Mouse (Mus musculus): Measurements from ENCODE around the gene Tha1. TPM values are rescaled to one million over a fixed set of nuclear protein-coding genes. Genes with fewer than 3 reads are reported as not detected.
A peak's percentile ranks its signal among the peaks of the same experiment; 100 is the strongest.
"Not testable (repeated sequence)": the region's sequence is repeated elsewhere in the genome, so short reads cannot be mapped to it uniquely, and the experiment has no call there.

Tha1 gene
- polyA plus RNA-seq, 1 experiment from 2014 or later = 2.6 TPM

- peak overlapping the region; percentile 36 for H3K4me2 ChIP-seq (ENCODE audit: low read depth, low read length)
- no peaks in the 10 kb centered on the region for H3K9me3 ChIP-seq (replicated peaks; ENCODE audit: control insufficient read depth, low read length)
- no peak overlapping the region for H3K4me3 ChIP-seq (ENCODE audit: low read depth, low read length)
- peaks cover 71% of the 10 kb centered on the region for H3K4me1 ChIP-seq (ENCODE audit: control insufficient read depth, low read depth, low read length)
- no peak overlapping the region for H3K27ac ChIP-seq (ENCODE audit: low read length)
- no peaks in the 10 kb centered on the region for H3K36me3 ChIP-seq (ENCODE audit: control insufficient read depth, insufficient read depth)
- H3K27me3 ChIP-seq (ENCODE audit: control insufficient read depth, insufficient read depth, low read depth, low read length) = no peaks in the 10 kb centered on the region
- 22% methylated on average over 13 of the region's 13 CpGs for whole genome bisulfite sequencing (ENCODE audit: insufficient replicate concordance)
- H3K9ac ChIP-seq (ENCODE audit: low read depth, low read length) = no peak overlapping the region
- ATAC-seq (ENCODE audit: low read depth) = no peak
Observed at GRCm38 (mm10) chr11:117836306-117836705, 37.0 kb downstream of the Tha1 start.

DNA sequence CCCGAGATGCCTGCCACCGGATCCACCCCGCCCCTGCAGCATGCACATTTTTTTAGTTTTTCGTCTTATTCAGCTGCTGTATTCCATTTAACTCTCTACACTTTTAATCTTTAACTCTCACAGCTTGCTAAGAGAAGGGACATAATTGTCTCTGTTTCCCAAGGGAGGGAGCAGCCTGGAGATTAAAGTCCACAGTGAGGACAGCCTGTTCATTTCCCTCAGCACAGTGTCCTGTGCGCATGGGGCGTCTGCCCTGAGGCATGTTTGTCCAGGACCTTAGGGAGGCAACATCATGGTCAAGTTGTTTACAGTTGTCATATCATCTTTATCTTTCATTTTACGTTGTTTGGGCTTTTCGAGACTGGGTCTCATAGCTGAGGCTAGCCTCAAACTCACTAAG is 39.2 kb downstream of the Tha1 start:
- Histone ChIP-seq H3K27ac (ENCODE audit: low read length) (peak overlapping the region; percentile 59), H3K4me1 (ENCODE audit: control insufficient read depth, low read depth, low read length) (peaks cover 71% of the 10 kb centered on the region), H3K9me3 (replicated peaks; ENCODE audit: control insufficient read depth, low read length) (no peaks in the 10 kb centered on the region), H3K4me2 (ENCODE audit: low read depth, low read length) (no peak overlapping the region), H3K27me3 (ENCODE audit: control insufficient read depth, insufficient read depth, low read depth, low read length) (no peaks in the 10 kb centered on the region), H3K9ac (ENCODE audit: low read depth, low read length) (no peak overlapping the region), H3K4me3 (ENCODE audit: low read depth, low read length) (no peak overlapping the region), H3K36me3 (ENCODE audit: control insufficient read depth, insufficient read depth) (no peaks in the 10 kb centered on the region)
- ATAC-seq (ENCODE audit: low read depth) = no peak
- WGBS (ENCODE audit: insufficient replicate concordance) = 74% methylated on average over 8 of the region's 8 CpGs

- ATAC-seq (ENCODE audit: low read depth); H3K9me3 ChIP-seq (replicated peaks; ENCODE audit: control insufficient read depth, low read length); H3K4me3 ChIP-seq (ENCODE audit: low read depth, low read length); H3K36me3 ChIP-seq (ENCODE audit: control insufficient read depth, insufficient read depth); H3K4me2 ChIP-seq (ENCODE audit: low read depth, low read length); H3K9ac ChIP-seq (ENCODE audit: low read depth, low read length); H3K27me3 ChIP-seq (ENCODE audit: control insufficient read depth, insufficient read depth, low read depth, low read length): not testable (repeated sequence)
- H3K4me1 ChIP-seq (ENCODE audit: control insufficient read depth, low read depth, low read length) = peaks cover 71% of the 10 kb centered on the region
- H3K27ac ChIP-seq (ENCODE audit: low read length) = peak overlapping the region; percentile 59
- WGBS (ENCODE audit: insufficient replicate concordance) = 87% methylated on average over 4 of the region's 6 CpGs
Observed at GRCm38 (mm10) chr11:117833509-117833908, 39.8 kb downstream of the Tha1 start.

- WGBS (ENCODE audit: insufficient replicate concordance) = 11% methylated on average over 28 of the region's 28 CpGs
- Histone ChIP-seq H3K4me1 (ENCODE audit: control insufficient read depth, low read depth, low read length) (peaks cover 72% of the 10 kb centered on the region), H3K9me3 (replicated peaks; ENCODE audit: control insufficient read depth, low read length) (no peaks in the 10 kb centered on the region), H3K27me3 (ENCODE audit: control insufficient read depth, insufficient read depth, low read depth, low read length) (no peaks in the 10 kb centered on the region), H3K36me3 (ENCODE audit: control insufficient read depth, insufficient read depth) (no peaks in the 10 kb centered on the region), H3K27ac (ENCODE audit: low read length) (peak overlapping the region; percentile 91), H3K4me2 (ENCODE audit: low read depth, low read length) (peak overlapping the region; percentile 85), H3K4me3 (ENCODE audit: low read depth, low read length) (peak overlapping the region; percentile 67), H3K9ac (ENCODE audit: low read depth, low read length) (peak overlapping the region; percentile 66)
- peak; percentile 74 for ATAC-seq (ENCODE audit: low read depth)
Observed at GRCm38 (mm10) chr11:117832086-117832969, 41.0 kb downstream of the Tha1 start.

- Histone ChIP-seq H3K4me3 (ENCODE audit: low read depth, low read length) (no peak overlapping the region), H3K27me3 (ENCODE audit: control insufficient read depth, insufficient read depth, low read depth, low read length) (no peaks in the 10 kb centered on the region), H3K27ac (ENCODE audit: low read length) (peak overlapping the region; percentile 91), H3K36me3 (ENCODE audit: control insufficient read depth, insufficient read depth) (no peaks in the 10 kb centered on the region), H3K4me1 (ENCODE audit: control insufficient read depth, low read depth, low read length) (peaks cover 68% of the 10 kb centered on the region), H3K9me3 (replicated peaks; ENCODE audit: control insufficient read depth, low read length) (no peaks in the 10 kb centered on the region), H3K9ac (ENCODE audit: low read depth, low read length) (peak overlapping the region; percentile 17), H3K4me2 (ENCODE audit: low read depth, low read length) (peak overlapping the region; percentile 10; the same call in 1 of the 2 replicates)
- ATAC-seq (ENCODE audit: low read depth) = peak; percentile 26
- WGBS (ENCODE audit: insufficient replicate concordance) = 28% methylated on average over 9 of the region's 9 CpGs
Observed at GRCm38 (mm10) chr11:117830401-117830800, 42.9 kb downstream of the Tha1 start.

GRCm38 (mm10) chr11:117829671-117830215 is 43.5 kb downstream of the Tha1 start:
- Histone ChIP-seq H3K27me3 (ENCODE audit: control insufficient read depth, insufficient read depth, low read depth, low read length) (no peaks in the 10 kb centered on the region), H3K4me3 (ENCODE audit: low read depth, low read length) (no peak overlapping the region), H3K9ac (ENCODE audit: low read depth, low read length) (peak overlapping the region; percentile 42; the same call in 1 of the 2 replicates), H3K36me3 (ENCODE audit: control insufficient read depth, insufficient read depth) (no peaks in the 10 kb centered on the region), H3K4me1 (ENCODE audit: control insufficient read depth, low read depth, low read length) (peaks cover 69% of the 10 kb centered on the region), H3K27ac (ENCODE audit: low read length) (peak overlapping the region; percentile 91), H3K4me2 (ENCODE audit: low read depth, low read length) (peak overlapping the region; percentile 77; the same call in 1 of the 2 replicates), H3K9me3 (replicated peaks; ENCODE audit: control insufficient read depth, low read length) (no peaks in the 10 kb centered on the region)
- no peak for ATAC-seq (ENCODE audit: low read depth)
- WGBS (ENCODE audit: insufficient replicate concordance) = 65% methylated on average over 2 of the region's 2 CpGs

DNA sequence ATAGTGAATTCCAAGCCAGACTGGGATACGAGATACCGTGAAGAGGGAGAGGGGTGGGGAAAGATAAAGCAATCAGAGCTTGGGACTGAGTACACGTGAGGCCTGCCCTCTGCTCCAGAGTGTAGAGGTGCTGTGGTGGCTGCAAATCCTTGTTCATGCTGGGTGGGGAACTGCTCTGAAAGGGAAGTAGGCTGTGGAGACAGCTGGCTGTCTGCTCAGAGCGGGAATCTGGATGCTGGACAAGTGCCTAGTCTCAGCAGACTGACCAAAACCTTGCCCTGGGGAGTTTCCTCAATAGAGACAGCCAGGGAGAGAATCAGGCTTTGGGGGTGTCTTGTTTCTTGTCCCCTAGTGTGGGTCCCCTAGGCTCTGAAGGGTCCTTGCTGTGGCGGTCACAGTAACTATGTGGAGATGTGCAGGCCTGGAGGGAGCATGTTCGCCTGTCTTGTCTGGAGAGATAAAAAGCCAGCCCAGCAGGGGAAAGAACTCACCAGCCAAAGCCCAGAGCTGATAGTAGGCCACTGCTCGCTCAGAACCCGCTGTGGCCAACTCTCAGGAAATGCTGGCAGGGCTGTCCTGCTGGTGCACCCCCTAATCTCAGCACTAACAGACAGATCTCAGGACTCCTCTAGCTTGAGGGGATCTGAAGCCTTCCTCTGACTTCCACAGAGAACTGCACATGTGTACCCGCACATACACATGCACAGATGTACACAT is 44.2 kb downstream of the Tha1 start:
- Histone ChIP-seq H3K36me3 (ENCODE audit: control insufficient read depth, insufficient read depth) (no peaks in the 10 kb centered on the region), H3K4me3 (ENCODE audit: low read depth, low read length) (no peak overlapping the region; the same call in 1 of the 2 replicates), H3K9ac (ENCODE audit: low read depth, low read length) (peak overlapping the region; percentile 42; the same call in 1 of the 2 replicates), H3K4me2 (ENCODE audit: low read depth, low read length) (peak overlapping the region; percentile 77), H3K27me3 (ENCODE audit: control insufficient read depth, insufficient read depth, low read depth, low read length) (no peaks in the 10 kb centered on the region), H3K9me3 (replicated peaks; ENCODE audit: control insufficient read depth, low read length) (no peaks in the 10 kb centered on the region), H3K4me1 (ENCODE audit: control insufficient read depth, low read depth, low read length) (peaks cover 72% of the 10 kb centered on the region), H3K27ac (ENCODE audit: low read length) (peak overlapping the region; percentile 91)
- peak; percentile 33 for ATAC-seq (ENCODE audit: low read depth)
- WGBS (ENCODE audit: insufficient replicate concordance) = 11% methylated on average over 9 of the region's 9 CpGs

DNA sequence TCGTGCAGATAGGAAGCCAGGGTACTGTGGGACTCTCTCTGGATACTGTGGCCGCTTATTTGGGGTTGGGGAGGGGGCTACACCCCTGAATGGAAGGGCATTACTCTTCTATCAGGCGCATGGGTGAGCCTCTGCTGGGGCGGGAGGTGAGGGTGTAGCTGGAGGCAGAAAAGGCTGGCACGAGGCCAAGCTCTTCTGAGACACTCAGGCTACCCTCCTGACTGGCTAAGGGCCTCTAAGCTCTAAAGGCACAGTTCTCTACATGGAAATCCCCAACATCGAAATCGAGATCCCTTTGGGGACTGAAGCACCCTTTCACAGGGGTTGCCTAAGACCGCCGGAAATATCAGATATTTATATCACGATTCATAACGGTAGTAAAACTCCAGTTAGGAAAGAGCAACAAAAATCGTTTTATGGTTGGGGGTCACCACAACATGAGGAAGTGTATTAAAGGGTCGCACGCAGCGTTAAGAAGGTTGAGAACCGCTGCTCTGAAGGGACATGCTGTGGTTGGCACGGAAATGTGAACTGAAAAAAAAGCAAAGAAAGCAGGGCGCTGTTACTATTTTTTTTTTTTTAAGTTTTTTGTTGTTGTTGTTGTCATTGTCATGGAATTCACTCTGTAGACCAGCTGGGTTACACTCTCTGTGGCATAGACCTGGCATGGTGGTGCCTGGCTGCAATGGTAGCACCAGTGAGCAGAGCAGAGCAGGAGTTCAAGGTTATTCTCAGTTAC is 45.0 kb downstream of the Tha1 start:
- H3K4me2 ChIP-seq (ENCODE audit: low read depth, low read length) = peak overlapping the region; percentile 77
- peaks cover 77% of the 10 kb centered on the region for H3K4me1 ChIP-seq (ENCODE audit: control insufficient read depth, low read depth, low read length)
- H3K36me3 ChIP-seq (ENCODE audit: control insufficient read depth, insufficient read depth) = peaks cover 3% of the 10 kb centered on the region
- peak overlapping the region; percentile 91 for H3K27ac ChIP-seq (ENCODE audit: low read length)
- H3K4me3 ChIP-seq (ENCODE audit: low read depth, low read length) = no peak overlapping the region
- no peaks in the 10 kb centered on the region for H3K9me3 ChIP-seq (replicated peaks; ENCODE audit: control insufficient read depth, low read length)
- no peak for ATAC-seq (ENCODE audit: low read depth)
- WGBS (ENCODE audit: insufficient replicate concordance) = 41% methylated on average over 18 of the region's 18 CpGs
- no peaks in the 10 kb centered on the region for H3K27me3 ChIP-seq (ENCODE audit: control insufficient read depth, insufficient read depth, low read depth, low read length)
- H3K9ac ChIP-seq (ENCODE audit: low read depth, low read length) = peak overlapping the region; percentile 37
